Mouse (Mus musculus) kidney, postnatal 0 days (tissue): ENCODE measurements around the gene Hoxc10. TPM values are rescaled to one million over a fixed set of nuclear protein-coding genes. Genes with fewer than 3 reads are reported as not detected.

Experiments used
- ATAC-seq: fragments of 200-750 bp; cut with Nextera tagmentation; replicated peaks from 2 replicates; pipeline ENCODE4 v1.8.0; 2017; ENCODE audit warnings: low read depth, moderate number of reproducible peaks, moderate TSS enrichment, moderate library complexity; ENCODE audit not compliant: low FRiP score
- DNase-seq: peaks from one replicate; pipeline ENCODE4 v3.0.0-alpha.2; 2016; ENCODE audit warnings: low spot score
- H3K27ac ChIP-seq: fragments of 300-500 bp; sonication (generic); 2 replicates; pipeline ENCODE4 v1.5.1; 2014; ENCODE audit warnings: mild to moderate bottlenecking
- H3K27me3 ChIP-seq: fragments of 300-500 bp; sonication (generic); 2 replicates; pipeline ENCODE4 v1.6.1; 2014; ENCODE audit warnings: low read length, mixed read lengths; ENCODE audit not compliant: insufficient read depth
- H3K36me3 ChIP-seq: fragments of 300-500 bp; sonication (generic); 2 replicates; pipeline ENCODE4 v1.6.1; 2014; ENCODE audit warnings: low read length, mixed read lengths; ENCODE audit not compliant: insufficient read depth
- H3K4me1 ChIP-seq: fragments of 300-500 bp; sonication (generic); replicated peaks from 2 replicates; pipeline ENCODE4 v1.6.1; 2014; ENCODE audit warnings: antibody characterized with exemption, low read length, mixed read lengths; ENCODE audit not compliant: insufficient read depth
- H3K4me2 ChIP-seq: fragments of 300-500 bp; sonication (generic); 2 replicates; pipeline ENCODE4 v1.6.1; 2014; ENCODE audit warnings: mild to moderate bottlenecking, low read length, moderate library complexity, mixed read lengths
- H3K4me3 ChIP-seq: fragments of 300-500 bp; sonication (generic); replicated peaks from 2 replicates; pipeline ENCODE4 v1.5.1; 2014; ENCODE audit warnings: low read depth, low read length
- H3K9ac ChIP-seq: fragments of 300-500 bp; sonication (generic); 2 replicates; pipeline ENCODE4 v1.6.1; 2014; ENCODE audit warnings: low read depth, low read length
- H3K9me3 ChIP-seq: fragments of 300-500 bp; sonication (generic); replicated peaks from 2 replicates; pipeline ENCODE4 v1.6.1; 2016; ENCODE audit warnings: low read length, inconsistent platforms, mixed read lengths
- CTCF ChIP-seq: IDR thresholded peaks from 2 replicates; pipeline ENCODE4 v1.5.1; 2016; ENCODE audit warnings: antibody characterized with exemption, low read depth, mild to moderate bottlenecking, moderate library complexity
- WGBS: fragments of 180-500 bp; shearing (Covaris S2); extraction: QIAGEN DNeasy Blood & Tissue Kit; methylation state at CpG from one replicate; pipeline ENCODE4 v1.1.7; 2014; 5-methylcytosine and 5-hydroxymethylcytosine counted together
- polyA plus RNA-seq: library from polyadenylated mRNA; unstranded; fragments of >200 nt; fragmentation: Nextera tagmentation; extraction: Ambion mirVana; gene quantifications from 2 replicates; pipeline ENCODE4 v1.2.1, GENCODE M21; 2015

Hoxc10 gene
- polyA plus RNA-seq, 1 experiment from 2014 or later, result 30.6 TPM

GRCm38 (mm10) chr15:102934438-102934837, 32.2 kb upstream of the Hoxc10 start:
- Histone ChIP-seq H3K4me2 (no peak overlapping the region), H3K27ac (no peak overlapping the region), H3K4me1 (0 out of 2 replicates have a peak, but pooled peaks cover 4% of the 10 kb centered on the region), H3K4me3 (no peak overlapping the region), H3K9ac (no peak overlapping the region), H3K27me3 (peaks cover 96% of the 10 kb centered on the region), H3K36me3 (no peaks in the 10 kb centered on the region), H3K9me3 (no peaks in the 10 kb centered on the region)
- DNase-seq (no peak), ATAC-seq (no peak)
- WGBS, result 5% methylated on average over 12 of the region's 12 CpGs
- no peak for TF ChIP-seq CTCF

- no peaks in the 10 kb centered on the region for H3K36me3 ChIP-seq
- H3K9me3 ChIP-seq, result no peaks in the 10 kb centered on the region
- peak overlapping the region; percentile 4; the same call in 1 of the 2 replicates for H3K4me3 ChIP-seq
- H3K27ac ChIP-seq, result no peak overlapping the region
- no peak overlapping the region for H3K9ac ChIP-seq
- DNase-seq (peak; percentile 54), ATAC-seq (no peak)
- TF ChIP-seq CTCF, result no peak
- under 1% methylated on average over 26 of the region's 27 CpGs for WGBS
- H3K4me1 ChIP-seq, result 0 out of 2 replicates have a peak, but pooled peaks cover 5% of the 10 kb centered on the region
- H3K4me2 ChIP-seq, result peak overlapping the region; percentile 13; the same call in 1 of the 2 replicates
- H3K27me3 ChIP-seq, result peaks cover 94% of the 10 kb centered on the region
Observed at GRCm38 (mm10) chr15:102934897-102935296, 31.7 kb upstream of the Hoxc10 start.

- no peaks in the 10 kb centered on the region for H3K36me3 ChIP-seq
- DNase-seq (no peak), ATAC-seq (no peak)
- H3K9me3 ChIP-seq, result no peaks in the 10 kb centered on the region
- no peak for TF ChIP-seq CTCF
- no peak within 1 kb of the TSS for H3K27ac ChIP-seq
- H3K4me3 ChIP-seq, result no peak within 1 kb of the TSS
- peaks cover 92% of the 10 kb centered on the region for H3K27me3 ChIP-seq
- under 1% methylated on average over 31 of the region's 31 CpGs for WGBS
- H3K4me2 ChIP-seq, result 0 out of 2 replicates have a peak within 1 kb of the TSS, but pooled peaks have one; percentile 5
- H3K4me1 ChIP-seq, result 0 out of 2 replicates have a peak, but pooled peaks cover 5% of the 10 kb centered on the region
- H3K9ac ChIP-seq, result no peak within 1 kb of the TSS
Observed at GRCm38 (mm10) chr15:102936279-102936972, 30.2 kb upstream of the Hoxc10 start, which contains the start of gene Hoxc12. Gene Hoxc12 (plus strand): TSS chr15:102936757.

DNA sequence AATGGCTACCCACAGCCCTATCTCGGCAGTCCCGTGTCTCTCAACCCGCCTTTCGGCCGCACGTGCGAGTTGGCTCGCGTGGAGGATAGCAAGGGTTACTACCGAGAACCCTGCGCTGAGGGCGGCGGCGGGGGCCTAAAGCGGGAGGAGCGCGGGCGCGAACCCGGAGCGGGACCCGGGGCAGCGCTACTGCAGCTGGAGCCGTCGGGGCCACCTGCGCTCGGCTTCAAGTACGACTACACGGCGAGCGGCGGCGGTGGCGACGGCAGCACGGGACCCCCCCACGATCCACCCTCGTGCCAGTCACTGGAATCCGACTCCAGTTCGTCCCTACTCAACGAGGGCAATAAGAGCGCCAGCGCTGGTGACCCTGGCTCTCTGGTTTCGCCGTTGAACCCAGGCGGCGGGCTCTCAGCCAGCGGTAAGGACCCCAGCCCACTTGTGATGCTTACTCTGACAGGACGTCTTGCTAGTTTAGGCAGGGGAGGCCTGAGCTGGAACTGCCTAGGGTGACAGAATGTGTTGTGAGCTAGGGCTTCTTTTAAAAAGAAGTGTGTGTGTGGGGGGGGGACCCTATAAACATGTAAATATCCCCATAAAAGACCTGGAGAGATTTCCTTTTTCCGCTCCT, 29.4 kb upstream of the Hoxc10 start:
- Histone ChIP-seq H3K4me3 (no peak overlapping the region), H3K27me3 (peaks cover 92% of the 10 kb centered on the region), H3K4me2 (0 out of 2 replicates have a peak overlapping the region, but pooled peaks have one; percentile 5), H3K9me3 (no peaks in the 10 kb centered on the region), H3K36me3 (no peaks in the 10 kb centered on the region), H3K9ac (no peak overlapping the region), H3K27ac (no peak overlapping the region), H3K4me1 (0 out of 2 replicates have a peak, but pooled peaks cover 5% of the 10 kb centered on the region)
- WGBS, result 2% methylated on average over 50 of the region's 50 CpGs
- no peak for TF ChIP-seq CTCF
- ATAC-seq (no peak), DNase-seq (no peak)

DNA sequence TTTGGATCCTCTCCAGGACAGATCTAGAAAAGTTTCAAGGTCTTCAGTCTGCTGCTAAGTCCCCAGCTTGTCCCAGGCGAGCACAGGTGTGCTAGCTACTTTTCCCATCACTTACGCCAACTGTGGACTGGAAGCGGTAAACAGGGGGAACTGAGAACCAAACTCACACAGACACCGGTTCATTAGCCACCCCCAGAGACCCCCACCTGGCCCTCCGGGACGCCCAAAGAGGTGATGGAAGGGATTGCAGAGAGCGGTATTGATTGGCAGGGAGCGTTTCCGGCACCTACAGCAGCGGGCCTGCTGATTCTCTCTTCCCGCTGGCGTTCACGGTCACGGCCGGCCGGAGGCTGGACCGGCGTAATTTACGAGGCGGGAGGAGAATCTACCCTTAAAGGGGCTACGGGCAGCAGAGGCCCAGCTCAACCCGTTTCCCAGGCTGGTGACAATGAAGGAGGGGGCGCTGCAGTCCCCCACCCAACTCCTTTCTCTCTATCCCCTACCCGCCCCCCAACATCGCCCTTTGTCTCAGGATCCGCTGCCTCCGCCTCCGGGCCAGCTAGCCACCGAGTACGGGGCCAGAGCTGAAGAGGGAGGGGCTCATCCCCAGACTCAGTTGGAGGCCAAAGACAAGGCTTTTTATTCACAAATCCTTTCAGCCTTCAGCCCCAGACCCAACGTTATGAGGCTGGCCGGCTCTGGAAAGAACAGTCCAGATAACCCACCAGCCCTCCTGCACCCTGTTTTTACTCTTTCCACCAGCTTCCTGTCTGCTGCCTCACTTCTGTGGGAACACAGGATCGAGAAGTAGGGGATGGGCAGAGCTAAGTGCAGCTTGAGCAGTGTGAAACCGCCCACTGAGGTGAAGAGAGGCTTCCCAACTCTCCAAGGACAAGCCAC, 27.1 kb upstream of the Hoxc10 start:
- Histone ChIP-seq H3K27ac (no peak overlapping the region), H3K27me3 (peaks cover 88% of the 10 kb centered on the region), H3K9ac (no peak overlapping the region), H3K9me3 (no peaks in the 10 kb centered on the region), H3K4me1 (0 out of 2 replicates have a peak, but pooled peaks cover 9% of the 10 kb centered on the region), H3K4me3 (no peak overlapping the region), H3K4me2 (peak overlapping the region; percentile 30), H3K36me3 (no peaks in the 10 kb centered on the region)
- no peak for DNase-seq
- no peak for TF ChIP-seq CTCF
- 0 out of 2 replicates have a peak, but pooled peaks have one; percentile 9 for ATAC-seq
- 5% methylated on average over 33 of the region's 34 CpGs for WGBS
